Mouse (Mus musculus): Measurements from ENCODE around the gene Cebpg. TPM values are rescaled to one million over a fixed set of nuclear protein-coding genes. Genes with fewer than 3 reads are reported as not detected.

Gene Cebpg
- polyA plus RNA-seq, 2 experiments, result 9.2 to 14.7 TPM

DNA sequence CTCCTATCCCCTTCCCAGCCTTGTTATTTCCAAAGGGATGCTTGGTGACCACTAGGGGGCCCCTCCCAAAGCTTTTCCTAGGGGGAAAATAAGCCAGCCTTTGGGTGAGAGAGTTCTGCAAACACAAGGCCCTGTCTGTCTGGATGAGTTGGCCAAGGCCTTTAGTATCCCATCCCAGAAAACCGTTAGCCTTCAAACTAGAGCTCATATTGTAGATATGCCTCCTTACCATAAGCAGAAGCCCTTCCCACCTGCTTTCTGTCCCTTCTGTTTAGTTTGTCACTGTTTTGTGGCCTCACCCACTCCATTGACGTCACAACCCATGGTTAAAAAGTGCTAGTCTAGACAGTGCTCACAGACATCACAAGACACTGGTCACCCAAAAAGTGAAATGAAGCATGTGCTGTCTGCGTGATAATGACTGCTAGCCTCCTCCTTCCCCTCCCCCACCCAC lies 29.5 kb downstream of the Cebpg start:
- no peak overlapping the region for H3K4me3 ChIP-seq (ENCODE audit: insufficient read depth in 1 of 2, low read depth in 2 of 2, low read length in 2 of 2)
- no peak overlapping the region for H3K4me2 ChIP-seq (ENCODE audit: low read depth)
- no peak for TF ChIP-seq EP300 (IDR thresholded peaks at IDR 0.05; ENCODE audit: low read depth)
- TF ChIP-seq CTCF (IDR thresholded peaks at IDR 0.05; ENCODE audit: low read depth), result peak; percentile 44
- H3K27ac ChIP-seq, result no peak overlapping the region
- no peaks in the 10 kb centered on the region for H3K27me3 ChIP-seq (ENCODE audit: control insufficient read depth, insufficient read depth, low read length)
- ATAC-seq (ENCODE audit: insufficient read depth) (peak; percentile 34; the same call in 1 of the 2 replicates), DNase-seq (ENCODE audit: low read depth in 3 of 3, low spot score in 3 of 3) (peak in 1 of 3 experiments; percentile 10)
- H3K4me1 ChIP-seq (replicated peaks; ENCODE audit: control insufficient read depth in 2 of 2, insufficient read depth in 2 of 2, low read length in 1 of 2), result peaks cover 0 to 5% of the 10 kb centered on the region in 2 experiments; a peak in 1 of 4 replicates
- no peak overlapping the region for H3K9ac ChIP-seq (replicated peaks)
- no peaks in the 10 kb centered on the region for H3K36me3 ChIP-seq (replicated peaks; ENCODE audit: control insufficient read depth, insufficient read depth, low read depth)
- 44% methylated on average over 3 of the region's 3 CpGs for WGBS (ENCODE audit: insufficient replicate concordance)
- H3K9me3 ChIP-seq (ENCODE audit: control insufficient read depth, low read length), result no peaks in the 10 kb centered on the region

DNA sequence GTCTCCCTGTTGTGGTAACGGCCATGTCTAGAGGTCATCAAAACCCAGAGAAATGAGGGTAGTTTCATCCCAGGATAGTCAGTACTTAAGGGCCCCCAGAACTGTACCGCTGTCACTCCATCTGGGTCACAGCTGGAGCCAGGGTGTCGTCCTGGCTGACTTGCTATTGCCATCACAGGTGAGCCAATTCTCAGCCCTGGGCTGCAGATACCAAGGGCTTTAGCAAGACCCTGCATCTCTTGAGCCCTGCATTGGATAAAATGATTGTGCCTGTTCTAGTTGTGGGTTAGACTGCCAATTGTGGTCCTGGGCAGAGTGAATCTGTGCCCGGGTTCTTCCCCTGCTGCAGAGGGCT lies 30.1 kb downstream of the Cebpg start:
- TF ChIP-seq EP300 (IDR thresholded peaks at IDR 0.05; ENCODE audit: low read depth) (no peak), CTCF (IDR thresholded peaks at IDR 0.05; ENCODE audit: low read depth) (no peak)
- no peaks in the 10 kb centered on the region for H3K36me3 ChIP-seq (replicated peaks; ENCODE audit: control insufficient read depth, insufficient read depth, low read depth)
- DNase-seq (ENCODE audit: low read depth in 3 of 3, low spot score in 3 of 3) (no peak), ATAC-seq (ENCODE audit: insufficient read depth) (no peak)
- peaks cover 0 to 5% of the 10 kb centered on the region in 2 experiments; a peak in 1 of 4 replicates for H3K4me1 ChIP-seq (replicated peaks; ENCODE audit: control insufficient read depth in 2 of 2, insufficient read depth in 2 of 2, low read length in 1 of 2)
- no peak overlapping the region for H3K4me3 ChIP-seq (ENCODE audit: insufficient read depth in 1 of 2, low read depth in 2 of 2, low read length in 2 of 2)
- no peaks in the 10 kb centered on the region for H3K9me3 ChIP-seq (ENCODE audit: control insufficient read depth, low read length)
- no peaks in the 10 kb centered on the region for H3K27me3 ChIP-seq (ENCODE audit: control insufficient read depth, insufficient read depth, low read length)
- H3K9ac ChIP-seq (replicated peaks), result no peak overlapping the region
- H3K27ac ChIP-seq, result no peak overlapping the region
- WGBS (ENCODE audit: insufficient replicate concordance), result 66% methylated on average over 4 of the region's 4 CpGs
- no peak overlapping the region for H3K4me2 ChIP-seq (ENCODE audit: low read depth)

DNA sequence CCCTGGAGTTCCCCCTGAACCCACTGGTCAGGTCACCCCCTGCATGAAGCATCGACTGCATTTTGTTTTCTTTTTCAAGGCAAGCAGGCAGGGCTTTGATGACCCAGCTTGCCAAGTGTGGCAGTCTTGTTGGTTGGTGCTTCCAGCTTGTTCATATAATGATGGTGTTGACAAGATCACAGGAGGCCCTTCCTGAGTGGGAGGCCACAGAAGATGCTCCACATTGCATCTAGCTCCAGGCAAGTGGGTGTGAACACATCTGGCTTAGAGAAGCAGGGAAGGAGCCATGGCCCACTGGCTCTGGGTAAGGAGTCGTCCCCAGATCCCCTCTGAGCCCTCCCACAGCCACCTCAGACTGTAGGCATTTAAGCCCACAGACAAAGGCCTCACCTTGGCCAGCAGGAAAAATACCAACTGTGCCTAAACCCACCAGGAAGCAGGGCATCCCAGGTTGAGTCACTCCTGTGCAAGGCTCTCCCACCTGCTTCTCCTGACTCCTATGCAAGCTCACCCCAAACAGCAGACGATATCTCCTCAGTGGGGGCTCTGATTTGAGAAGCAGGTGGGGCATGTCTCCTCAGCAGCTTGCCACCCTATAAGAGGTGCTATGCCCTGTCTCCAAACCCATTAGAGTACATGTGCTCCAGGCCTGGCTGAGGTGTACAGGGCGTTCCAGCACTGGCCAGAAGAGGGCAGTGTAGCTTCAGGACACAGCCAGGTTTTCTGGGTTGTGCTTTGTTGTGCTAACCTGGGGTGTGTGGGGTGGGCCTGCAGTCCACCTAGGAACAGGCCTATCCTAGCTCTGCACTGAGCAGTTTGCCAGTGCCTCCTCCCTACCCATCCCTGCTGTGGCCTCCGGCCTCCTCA lies 30.7 kb downstream of the Cebpg start:
- Histone ChIP-seq H3K4me2 (ENCODE audit: low read depth) (no peak overlapping the region), H3K4me3 (ENCODE audit: insufficient read depth in 1 of 2, low read depth in 2 of 2, low read length in 2 of 2) (no peak overlapping the region), H3K9me3 (ENCODE audit: control insufficient read depth, low read length) (no peaks in the 10 kb centered on the region), H3K9ac (replicated peaks) (no peak overlapping the region), H3K4me1 (replicated peaks; ENCODE audit: control insufficient read depth in 2 of 2, insufficient read depth in 2 of 2, low read length in 1 of 2) (peaks cover 0 to 5% of the 10 kb centered on the region in 2 experiments; a peak in 1 of 4 replicates), H3K27ac (no peak overlapping the region), H3K36me3 (replicated peaks; ENCODE audit: control insufficient read depth, insufficient read depth, low read depth) (no peaks in the 10 kb centered on the region), H3K27me3 (ENCODE audit: control insufficient read depth, insufficient read depth, low read length) (no peaks in the 10 kb centered on the region)
- TF ChIP-seq CTCF (IDR thresholded peaks at IDR 0.05; ENCODE audit: low read depth) (peak; percentile 98), EP300 (IDR thresholded peaks at IDR 0.05; ENCODE audit: low read depth) (no peak)
- peak; percentile 43; the same call in 1 of the 2 replicates for ATAC-seq (ENCODE audit: insufficient read depth)
- 36% methylated on average over 5 of the region's 5 CpGs for WGBS (ENCODE audit: insufficient replicate concordance)
- DNase-seq (ENCODE audit: low read depth in 3 of 3, low spot score in 3 of 3), result peak; percentile 26 to 40 (median 29)

DNA sequence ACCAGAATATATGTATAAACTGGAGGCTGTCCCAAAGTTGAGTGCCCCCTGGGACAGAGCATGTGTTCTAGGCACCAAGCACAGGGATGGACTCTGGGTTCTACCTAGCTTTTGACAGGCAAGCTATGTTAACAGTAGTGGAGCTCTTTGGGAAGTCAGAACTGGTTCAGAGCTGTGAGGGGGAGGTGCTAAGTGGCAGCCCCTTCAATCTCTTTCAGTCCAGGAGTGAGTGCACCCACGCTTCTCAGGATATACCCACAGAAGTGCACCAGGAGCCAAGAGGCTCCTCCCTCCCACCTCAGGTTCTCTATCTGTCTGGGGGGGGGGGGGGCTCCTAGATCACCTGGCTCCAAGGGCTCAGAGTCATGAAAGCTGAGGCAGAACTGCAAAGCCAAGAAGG lies 31.9 kb downstream of the Cebpg start:
- TF ChIP-seq CTCF (IDR thresholded peaks at IDR 0.05; ENCODE audit: low read depth) (no peak), EP300 (IDR thresholded peaks at IDR 0.05; ENCODE audit: low read depth) (no peak)
- Histone ChIP-seq H3K9me3 (ENCODE audit: control insufficient read depth, low read length) (no peaks in the 10 kb centered on the region), H3K4me1 (replicated peaks; ENCODE audit: control insufficient read depth in 2 of 2, insufficient read depth in 2 of 2, low read length in 1 of 2) (peaks cover 0 to 5% of the 10 kb centered on the region in 2 experiments; a peak in 1 of 4 replicates), H3K4me3 (ENCODE audit: insufficient read depth in 1 of 2, low read depth in 2 of 2, low read length in 2 of 2) (no peak overlapping the region), H3K27me3 (ENCODE audit: control insufficient read depth, insufficient read depth, low read length) (no peaks in the 10 kb centered on the region), H3K4me2 (ENCODE audit: low read depth) (no peak overlapping the region), H3K27ac (no peak overlapping the region), H3K36me3 (replicated peaks; ENCODE audit: control insufficient read depth, insufficient read depth, low read depth) (no peaks in the 10 kb centered on the region), H3K9ac (replicated peaks) (no peak overlapping the region)
- DNase-seq (ENCODE audit: low read depth in 3 of 3, low spot score in 3 of 3) (no peak), ATAC-seq (ENCODE audit: insufficient read depth) (no peak)
- WGBS (ENCODE audit: insufficient replicate concordance), result 71% methylated on average over 1 of the region's 1 CpGs

DNA sequence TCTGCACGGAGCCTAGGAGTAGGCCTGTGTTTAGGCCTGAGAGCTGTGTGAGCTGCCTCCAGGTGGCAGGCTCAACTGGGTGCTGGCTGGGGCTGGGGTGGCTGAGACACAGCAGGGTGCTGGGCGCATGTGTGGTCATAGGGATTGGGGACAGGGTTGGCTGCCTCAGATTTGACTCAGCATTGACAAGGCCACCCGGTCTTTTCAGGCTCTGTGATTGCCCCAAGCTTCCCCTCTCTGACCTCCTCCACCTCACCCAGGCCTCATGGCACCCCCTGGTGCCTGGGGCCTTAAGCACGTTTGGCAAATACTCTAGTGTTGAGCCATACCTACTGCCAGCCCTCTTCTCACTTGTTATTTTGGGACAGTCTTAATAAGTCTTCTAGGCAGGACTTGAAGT lies 33.1 kb downstream of the Cebpg start:
- Histone ChIP-seq H3K9me3 (ENCODE audit: control insufficient read depth, low read length) (no peaks in the 10 kb centered on the region), H3K9ac (replicated peaks) (no peak overlapping the region), H3K27ac (no peak overlapping the region), H3K27me3 (ENCODE audit: control insufficient read depth, insufficient read depth, low read length) (no peaks in the 10 kb centered on the region), H3K36me3 (replicated peaks; ENCODE audit: control insufficient read depth, insufficient read depth, low read depth) (no peaks in the 10 kb centered on the region), H3K4me2 (ENCODE audit: low read depth) (no peak overlapping the region), H3K4me1 (replicated peaks; ENCODE audit: control insufficient read depth in 2 of 2, insufficient read depth in 2 of 2, low read length in 1 of 2) (peaks cover 0 to 4% of the 10 kb centered on the region in 2 experiments; a peak in 1 of 4 replicates), H3K4me3 (ENCODE audit: insufficient read depth in 1 of 2, low read depth in 2 of 2, low read length in 2 of 2) (no peak overlapping the region)
- TF ChIP-seq EP300 (IDR thresholded peaks at IDR 0.05; ENCODE audit: low read depth), result no peak
- TF ChIP-seq CTCF (IDR thresholded peaks at IDR 0.05; ENCODE audit: low read depth), result peak; percentile 28
- ATAC-seq (ENCODE audit: insufficient read depth), result no peak
- 65% methylated on average over 4 of the region's 4 CpGs for WGBS (ENCODE audit: insufficient replicate concordance)
- DNase-seq (ENCODE audit: low read depth in 3 of 3, low spot score in 3 of 3), result no peak

All from liver, embryonic 14.5 days (tissue).